Comparison of ENCODE assay signal across 18 mouse cellular contexts in genomic region chr6:12084721-12085120, GRCm38 (mm10).
"Had no signal": no experiment of that assay in that cellular context is flagged by ENCODE, and none has a peak within 500 bp of the region (broad histone marks: within the 10 kb centered on the region; RNA-seq: fewer than 3 reads in every experiment).

No protein-coding gene starts in this region.

- DNase-seq: liver, postnatal 0 days; lung, adult 2 months; lung, postnatal 14 days; lung, postnatal 36 days; right cerebral cortex, postnatal 25 days; thymus, adult 18-20 months; thymus, postnatal 25 days; thymus, postnatal 4 days had no signal

- H3K27ac ChIP-seq: liver, embryonic 15.5 days; lung, embryonic 15.5 days; macrophage; midbrain, embryonic 13.5 days; midbrain, embryonic 15.5 days; neural tube, embryonic 12.5 days; stomach, embryonic 15.5 days; stomach, postnatal 0 days had no signal

- H3K4me3 ChIP-seq: liver, embryonic 15.5 days; lung, embryonic 15.5 days; megakaryocyte, embryonic 14.5 days; midbrain, embryonic 13.5 days; midbrain, embryonic 15.5 days; neural tube, embryonic 12.5 days; stomach, embryonic 15.5 days had no signal

- ATAC-seq: liver, postnatal 0 days; lung, postnatal 0 days; midbrain, embryonic 13.5 days; midbrain, embryonic 15.5 days had no signal
